Mouse (Mus musculus): ENCODE results near the gene Olfr891.
"Not testable (repeated sequence)": the region's sequence is repeated elsewhere in the genome, so short reads cannot be mapped to it uniquely, and the experiment has no call there.

Olfr891 gene

DNA sequence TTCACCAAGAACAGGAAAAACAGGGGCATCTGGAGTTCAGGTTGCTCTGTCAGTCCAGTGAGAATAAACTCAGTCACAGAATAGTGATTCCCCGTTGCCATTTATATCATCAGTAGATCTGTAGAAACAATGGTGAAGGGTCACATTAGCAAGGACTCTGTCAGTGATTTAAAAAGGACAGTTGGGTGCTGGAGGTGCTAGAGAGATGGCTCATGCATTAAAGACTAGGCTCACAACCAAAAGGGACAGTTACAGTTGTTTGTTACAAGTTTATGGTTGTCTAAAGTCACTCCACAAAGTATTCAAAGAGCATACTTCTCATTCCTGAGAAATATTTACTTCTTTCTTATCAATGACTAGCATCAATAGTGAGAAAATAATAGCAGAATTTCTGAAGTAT, at the start of gene Olfr891:
Olfr891 (minus strand) TSS at position 101 of the 400 bp plus-strand sequence.
- no peak for DNase-seq (ENCODE audit: low spot score)

DNA sequence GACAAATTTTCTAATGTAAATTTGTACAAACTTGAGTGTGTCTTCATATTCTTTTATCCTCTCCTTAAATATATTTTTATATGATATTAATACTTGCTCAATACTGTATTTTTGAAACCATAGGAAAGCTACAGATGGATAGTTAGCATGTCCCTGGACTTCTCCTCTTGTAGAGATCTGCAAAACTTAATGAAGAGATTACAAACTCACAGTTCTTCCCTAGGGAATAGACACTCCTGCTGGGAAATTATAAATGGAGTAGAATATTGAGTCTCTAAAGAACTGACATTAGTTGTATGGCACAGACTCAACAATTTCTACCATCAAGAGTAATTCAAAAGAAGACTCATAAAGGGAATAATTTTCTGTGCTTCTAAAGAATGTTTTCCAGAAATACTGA, 37.1 kb upstream of the Olfr891 start, which contains the start of gene Olfr894:
Olfr894 (plus strand) TSS at position 301 of the 400 bp plus-strand sequence.
- DNase-seq (ENCODE audit: low spot score) = no peak

DNA sequence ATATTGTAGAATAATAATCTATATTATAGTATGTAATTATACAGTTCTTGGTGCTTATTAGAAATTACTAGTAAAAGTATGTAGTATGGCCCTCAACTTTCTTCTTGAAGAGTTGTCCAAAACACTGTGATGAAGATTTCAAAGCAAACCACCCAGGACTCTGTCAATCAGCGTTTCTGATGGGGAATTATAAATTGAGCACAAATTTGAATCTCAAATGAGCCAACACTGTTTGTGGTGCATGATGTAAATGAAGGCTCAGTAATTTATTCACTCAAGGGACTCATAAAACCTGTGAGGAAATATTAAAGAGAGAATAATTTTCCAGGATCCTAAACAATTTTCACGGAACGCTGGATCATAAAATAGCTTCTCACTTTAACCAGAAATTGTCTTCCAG, 27.4 kb upstream of the Olfr891 start, which contains the start of gene Olfr893:
Olfr893 (plus strand) TSS at position 301 of the 400 bp plus-strand sequence.
- no peak for DNase-seq (ENCODE audit: low spot score)

DNA sequence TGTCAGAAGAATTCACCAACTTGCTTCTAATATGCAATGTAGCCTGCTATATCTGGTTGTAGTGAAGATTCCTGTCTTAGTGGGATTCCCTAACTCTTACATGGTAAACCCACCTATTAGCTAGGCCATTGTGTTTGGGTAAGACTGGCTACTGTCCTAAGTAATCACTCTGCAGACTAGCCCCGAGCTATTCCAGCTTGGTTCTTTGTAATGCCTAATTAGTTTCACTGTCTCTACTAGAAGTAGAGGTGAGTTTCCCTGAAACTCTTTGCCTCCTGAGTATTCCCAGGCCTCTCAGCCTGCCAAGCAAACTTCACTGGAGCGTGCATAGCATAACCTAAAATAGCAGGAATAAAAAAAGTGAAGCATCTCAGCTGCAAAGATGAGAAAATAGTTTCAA, 12.3 kb downstream of the Olfr891 start:
- DNase-seq (ENCODE audit: low spot score) = not testable (repeated sequence)

DNA sequence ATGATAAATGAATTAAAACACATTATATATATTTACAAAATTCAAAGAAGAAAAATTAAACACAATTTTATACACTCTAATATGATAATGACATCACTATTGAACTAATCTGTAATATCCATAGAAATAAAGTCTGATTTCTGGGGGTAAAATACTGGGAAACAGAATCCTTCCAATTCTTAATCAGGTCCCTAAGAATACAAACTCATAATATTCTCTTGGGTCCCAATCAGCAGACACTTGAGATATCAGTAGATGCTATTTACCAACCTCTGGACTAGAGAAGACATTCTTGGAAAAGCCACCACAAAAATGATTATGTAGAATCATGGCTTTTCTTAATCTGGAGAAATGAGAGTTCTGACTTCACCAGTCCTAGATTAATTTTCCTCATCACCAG, 38.4 kb downstream of the Olfr891 start, which contains the start of gene Olfr890:
Olfr890 (plus strand) TSS at position 301 of the 400 bp plus-strand sequence.
- DNase-seq (ENCODE audit: low spot score) = no peak
